Mouse (Mus musculus) forebrain, embryonic 15.5 days (tissue): Measurements from ENCODE around the gene Dnajb1. TPM values are rescaled to one million over a fixed set of nuclear protein-coding genes. Genes with fewer than 3 reads are reported as not detected.

ENCODE experiments used
- ATAC-seq: fragments of 200-750 bp; cut with Nextera tagmentation; replicated peaks from 2 replicates; pipeline ENCODE4 v1.8.0; 2017; ENCODE audit warnings: mild to moderate bottlenecking, moderate TSS enrichment, moderate library complexity
- H3K27ac ChIP-seq: fragments of 300-500 bp; sonication (generic); replicated peaks from 2 replicates; pipeline ENCODE4 v1.5.1; 2015; ENCODE audit warnings: mild to moderate bottlenecking, inconsistent platforms
- H3K27me3 ChIP-seq: fragments of 300-500 bp; sonication (generic); 2 replicates; pipeline ENCODE4 v1.6.1; 2015; ENCODE audit warnings: inconsistent platforms
- H3K36me3 ChIP-seq: fragments of 300-500 bp; sonication (generic); 2 replicates; pipeline ENCODE4 v1.6.1; 2015; ENCODE audit warnings: mild to moderate bottlenecking, inconsistent platforms
- H3K4me1 ChIP-seq: fragments of 300-500 bp; sonication (generic); 2 replicates; pipeline ENCODE4 v1.6.1; 2015; ENCODE audit warnings: inconsistent platforms
- H3K4me2 ChIP-seq: fragments of 300-500 bp; sonication (generic); replicated peaks from 2 replicates; pipeline ENCODE4 v1.6.1; 2015; ENCODE audit warnings: mild to moderate bottlenecking, inconsistent platforms
- H3K4me3 ChIP-seq: fragments of 300-500 bp; sonication (generic); 2 replicates; pipeline ENCODE4 v1.5.1; 2015; ENCODE audit warnings: mild to moderate bottlenecking, inconsistent platforms
- H3K9ac ChIP-seq: fragments of 300-500 bp; sonication (generic); replicated peaks from 2 replicates; pipeline ENCODE4 v1.6.1; 2015; ENCODE audit warnings: mild to moderate bottlenecking, inconsistent platforms
- H3K9me3 ChIP-seq: fragments of 300-500 bp; sonication (generic); 2 replicates; pipeline ENCODE4 v1.6.1; 2016; ENCODE audit warnings: inconsistent platforms
- WGBS: fragments of 180-500 bp; shearing (Covaris S2); methylation state at CpG from one replicate; pipeline ENCODE4 v1.1.7; 2015; ENCODE audit warnings: mixed read lengths; 5-methylcytosine and 5-hydroxymethylcytosine counted together
- polyA plus RNA-seq: library from polyadenylated mRNA; unstranded; fragments of >200 nt; fragmentation: Nextera tagmentation; extraction: Ambion mirVana; gene quantifications from 2 replicates; pipeline ENCODE4 v1.2.1, GENCODE M21; 2015

The Dnajb1 gene
- polyA plus RNA-seq, 1 experiment from 2014 or later = 63.0 TPM

- H3K27ac ChIP-seq = no peak overlapping the region
- H3K4me2 ChIP-seq = no peak overlapping the region
- peaks cover 27% of the 10 kb centered on the region for H3K4me1 ChIP-seq
- H3K36me3 ChIP-seq = peaks cover 28% of the 10 kb centered on the region
- 94% methylated on average over 10 of the region's 10 CpGs for WGBS
- no peak overlapping the region for H3K9ac ChIP-seq
- H3K4me3 ChIP-seq = no peak overlapping the region
- H3K9me3 ChIP-seq = no peaks in the 10 kb centered on the region
- no peak for ATAC-seq
- H3K27me3 ChIP-seq = no peaks in the 10 kb centered on the region
Measured at GRCm38 (mm10) chr8:83571791-83572190, 36.2 kb upstream of the Dnajb1 start.

DNA sequence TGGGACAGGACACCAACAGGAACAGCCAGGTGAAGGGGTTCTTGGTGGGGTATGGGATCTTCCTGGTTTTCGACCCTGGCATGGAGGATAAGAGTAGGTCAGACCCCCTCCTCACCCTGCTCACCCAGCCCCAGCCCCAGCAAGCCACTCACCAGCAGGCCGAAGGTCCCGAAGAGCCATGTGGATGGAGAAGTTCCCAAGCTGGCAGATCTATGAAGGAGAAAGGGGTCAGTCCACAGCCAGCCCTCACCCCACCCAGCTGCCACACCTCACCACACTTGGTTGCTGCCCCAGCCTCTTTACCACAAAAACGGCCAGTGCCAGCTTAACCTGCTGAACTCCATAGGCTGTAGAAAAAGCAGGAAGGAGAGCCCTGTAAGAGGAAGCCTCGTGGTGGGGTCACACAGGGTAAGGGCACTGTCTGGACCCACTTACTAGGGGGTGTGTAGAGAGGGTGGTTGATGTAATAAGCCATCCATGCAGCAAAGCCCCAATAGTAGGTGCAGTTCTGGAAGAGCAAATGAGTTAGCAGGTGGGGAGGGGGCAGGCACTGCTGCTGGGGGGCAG is 35.7 kb upstream of the Dnajb1 start:
- no peak overlapping the region for H3K9ac ChIP-seq

GRCm38 (mm10) chr8:83573140-83573875 is 34.7 kb upstream of the Dnajb1 start:
- Histone ChIP-seq H3K27me3 (no peaks in the 10 kb centered on the region), H3K4me3 (no peak overlapping the region), H3K4me2 (no peak overlapping the region), H3K9ac (no peak overlapping the region), H3K36me3 (peaks cover 28% of the 10 kb centered on the region), H3K4me1 (peaks cover 29% of the 10 kb centered on the region), H3K9me3 (no peaks in the 10 kb centered on the region), H3K27ac (no peak overlapping the region)
- ATAC-seq = no peak
- WGBS = 87% methylated on average over 18 of the region's 18 CpGs

More for the DNA sequence above, 35.7 kb upstream of the Dnajb1 start:
- ATAC-seq = no peak
- no peak overlapping the region for H3K4me3 ChIP-seq
- WGBS = 92% methylated on average over 5 of the region's 5 CpGs
- peaks cover 30% of the 10 kb centered on the region for H3K4me1 ChIP-seq
- no peaks in the 10 kb centered on the region for H3K9me3 ChIP-seq
- H3K4me2 ChIP-seq = no peak overlapping the region
- peaks cover 28% of the 10 kb centered on the region for H3K36me3 ChIP-seq
- H3K27ac ChIP-seq = no peak overlapping the region
- no peaks in the 10 kb centered on the region for H3K27me3 ChIP-seq

DNA sequence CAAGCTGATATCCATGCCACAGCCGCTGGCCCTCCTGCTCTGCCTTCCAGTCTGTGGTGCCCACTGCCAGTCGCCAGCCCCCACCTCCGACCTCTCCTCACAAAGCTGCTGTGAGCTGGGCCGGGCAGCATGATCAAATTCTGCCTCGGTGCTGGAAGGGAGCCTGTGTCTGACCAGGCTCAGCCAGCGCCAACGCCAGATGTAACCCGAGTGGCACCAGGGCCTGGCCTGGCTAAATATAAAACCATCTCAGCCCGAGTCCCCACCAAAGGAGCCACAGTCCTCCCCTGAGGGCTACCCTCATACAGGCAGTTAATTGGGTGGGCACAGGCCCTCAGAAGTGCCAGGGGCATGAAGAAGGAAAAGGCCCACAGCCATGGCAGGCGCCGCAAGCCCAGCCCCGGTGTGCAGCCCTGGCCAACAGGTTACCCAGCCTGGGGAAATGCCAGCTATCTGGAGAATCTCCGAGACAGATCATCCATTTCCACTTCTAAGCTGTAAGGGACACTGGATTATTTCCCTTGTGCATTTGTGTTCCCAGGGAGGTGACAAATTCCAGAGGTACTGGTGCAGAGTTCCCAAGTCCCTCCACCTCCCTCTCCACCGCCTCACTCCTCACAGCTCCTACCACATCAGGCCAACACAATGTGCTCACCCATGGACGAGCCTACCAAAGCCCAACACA is 33.2 kb upstream of the Dnajb1 start:
- no peak overlapping the region for H3K27ac ChIP-seq
- no peaks in the 10 kb centered on the region for H3K27me3 ChIP-seq
- no peaks in the 10 kb centered on the region for H3K9me3 ChIP-seq
- no peak overlapping the region for H3K4me3 ChIP-seq
- H3K4me2 ChIP-seq = no peak overlapping the region
- no peak overlapping the region for H3K9ac ChIP-seq
- H3K36me3 ChIP-seq = peaks cover 24% of the 10 kb centered on the region
- ATAC-seq = no peak
- WGBS = 86% methylated on average over 15 of the region's 15 CpGs
- H3K4me1 ChIP-seq = peaks cover 41% of the 10 kb centered on the region

DNA sequence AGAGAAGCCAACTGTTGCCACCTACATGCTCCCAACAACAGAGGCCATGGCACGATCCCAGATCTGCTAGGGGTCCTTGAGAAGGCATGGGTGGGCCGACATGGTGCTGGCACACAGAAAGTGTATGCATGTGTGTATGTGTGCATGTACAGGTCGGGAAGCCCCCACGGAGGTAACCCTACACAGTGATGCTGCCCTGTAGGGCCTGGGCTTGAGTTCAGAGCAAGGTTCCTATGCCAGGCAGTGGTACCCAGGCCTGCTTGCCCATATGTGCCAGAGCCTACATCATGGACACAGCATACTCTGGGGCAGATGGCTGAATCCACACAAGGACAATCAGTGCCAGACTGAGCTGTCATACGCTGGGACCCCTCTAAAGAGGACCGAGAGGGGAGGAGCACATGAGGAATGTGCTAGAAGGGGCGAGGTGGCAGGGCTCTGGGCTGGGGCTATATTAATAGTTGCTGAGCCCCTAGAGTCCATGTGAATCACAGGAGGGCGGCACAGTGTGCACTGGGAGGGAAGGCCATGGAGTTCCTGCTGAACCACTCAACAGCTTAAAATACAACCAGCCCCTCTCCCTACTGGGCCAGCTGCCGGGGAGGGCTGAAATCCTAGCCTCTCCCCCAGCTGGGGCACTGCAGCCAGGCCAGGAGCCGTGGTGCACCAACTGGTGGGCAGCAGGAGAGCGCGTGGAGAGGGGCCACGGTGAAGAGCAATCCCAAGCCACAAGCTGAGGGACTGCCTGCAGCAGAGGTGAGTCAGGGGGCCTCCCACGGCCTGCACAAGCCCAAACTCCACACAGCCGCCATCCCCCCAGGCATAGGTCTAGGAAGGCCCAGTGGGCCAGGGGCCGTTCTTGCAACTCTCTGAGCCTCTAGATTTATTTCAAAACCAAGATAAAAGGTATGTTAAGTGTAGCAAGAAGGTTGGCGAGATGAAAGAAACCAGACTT is 32.2 kb upstream of the Dnajb1 start:
- WGBS = 79% methylated on average over 17 of the region's 17 CpGs
- H3K27ac ChIP-seq = no peak overlapping the region
- no peak overlapping the region for H3K4me3 ChIP-seq
- no peak overlapping the region for H3K4me2 ChIP-seq
- no peaks in the 10 kb centered on the region for H3K27me3 ChIP-seq
- H3K36me3 ChIP-seq = peaks cover 22% of the 10 kb centered on the region
- H3K9me3 ChIP-seq = no peaks in the 10 kb centered on the region
- H3K4me1 ChIP-seq = peaks cover 41% of the 10 kb centered on the region
- H3K9ac ChIP-seq = no peak overlapping the region
- ATAC-seq = no peak

GRCm38 (mm10) chr8:83576516-83576895 is 31.5 kb upstream of the Dnajb1 start:
- WGBS = 49% methylated on average over 4 of the region's 4 CpGs
- Histone ChIP-seq H3K36me3 (peaks cover 18% of the 10 kb centered on the region), H3K4me3 (no peak overlapping the region), H3K9me3 (no peaks in the 10 kb centered on the region), H3K4me2 (no peak overlapping the region), H3K4me1 (peaks cover 41% of the 10 kb centered on the region), H3K9ac (no peak overlapping the region), H3K27me3 (no peaks in the 10 kb centered on the region), H3K27ac (no peak overlapping the region)
- ATAC-seq = no peak

DNA sequence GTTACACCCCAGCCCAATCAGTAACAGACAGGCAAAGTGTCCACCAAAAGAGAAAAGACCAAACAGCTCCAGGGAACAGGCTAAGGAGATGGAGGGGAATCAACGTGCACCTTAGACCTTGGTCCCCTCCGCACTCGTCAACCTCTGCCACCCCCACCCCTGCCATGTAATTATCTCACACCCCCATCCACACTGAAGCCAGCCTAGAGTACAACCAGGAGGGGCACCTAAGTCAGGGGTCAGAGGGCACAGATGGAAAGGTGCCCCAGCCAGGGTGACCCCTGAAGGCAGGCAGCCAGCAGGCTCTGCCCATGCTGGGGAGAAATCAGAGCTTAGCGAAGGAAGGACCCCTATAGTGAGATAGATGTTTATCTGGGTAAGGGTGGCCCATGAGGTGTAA is 31.1 kb upstream of the Dnajb1 start:
- Histone ChIP-seq H3K4me3 (no peak overlapping the region), H3K4me2 (no peak overlapping the region), H3K9me3 (no peaks in the 10 kb centered on the region), H3K4me1 (peaks cover 41% of the 10 kb centered on the region), H3K9ac (no peak overlapping the region), H3K27ac (no peak overlapping the region), H3K36me3 (peaks cover 14% of the 10 kb centered on the region), H3K27me3 (no peaks in the 10 kb centered on the region)
- no peak for ATAC-seq
- 77% methylated on average over 4 of the region's 4 CpGs for WGBS

DNA sequence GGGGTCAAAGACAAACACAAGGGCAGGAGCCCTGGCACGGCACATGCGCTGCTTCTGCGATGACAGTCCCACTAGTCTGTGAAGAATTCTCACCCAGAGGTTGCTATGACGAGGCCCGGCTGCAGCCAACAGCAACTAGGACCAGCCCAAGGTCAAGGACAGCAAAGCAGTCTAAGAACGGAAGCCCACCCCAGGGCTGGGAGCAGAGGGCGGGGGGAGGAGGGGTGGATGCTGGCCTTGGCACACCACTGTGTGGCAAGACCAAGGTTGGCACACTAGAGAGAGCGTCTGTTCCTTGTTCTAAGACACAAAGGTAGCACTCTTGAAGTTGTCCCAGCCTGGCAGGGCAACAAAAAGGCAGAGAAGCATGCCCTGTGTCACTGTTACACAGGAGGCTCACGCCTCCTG is 30.6 kb upstream of the Dnajb1 start:
- Histone ChIP-seq H3K4me1 (peaks cover 44% of the 10 kb centered on the region), H3K27ac (no peak overlapping the region), H3K27me3 (no peaks in the 10 kb centered on the region), H3K9ac (no peak overlapping the region), H3K4me2 (no peak overlapping the region), H3K4me3 (no peak overlapping the region), H3K36me3 (peaks cover 9% of the 10 kb centered on the region), H3K9me3 (no peaks in the 10 kb centered on the region)
- 58% methylated on average over 9 of the region's 9 CpGs for WGBS
- peak; percentile 16; the same call in 1 of the 2 replicates for ATAC-seq

GRCm38 (mm10) chr8:83578131-83579055 is 29.6 kb upstream of the Dnajb1 start:
- no peak overlapping the region for H3K9ac ChIP-seq
- no peaks in the 10 kb centered on the region for H3K9me3 ChIP-seq
- H3K4me2 ChIP-seq = no peak overlapping the region
- H3K4me1 ChIP-seq = peaks cover 45% of the 10 kb centered on the region
- H3K27ac ChIP-seq = 0 out of 2 replicates have a peak overlapping the region, but pooled peaks have one; percentile 18
- no peaks in the 10 kb centered on the region for H3K36me3 ChIP-seq
- ATAC-seq = no peak
- no peak overlapping the region for H3K4me3 ChIP-seq
- H3K27me3 ChIP-seq = no peaks in the 10 kb centered on the region
- 77% methylated on average over 17 of the region's 17 CpGs for WGBS

DNA sequence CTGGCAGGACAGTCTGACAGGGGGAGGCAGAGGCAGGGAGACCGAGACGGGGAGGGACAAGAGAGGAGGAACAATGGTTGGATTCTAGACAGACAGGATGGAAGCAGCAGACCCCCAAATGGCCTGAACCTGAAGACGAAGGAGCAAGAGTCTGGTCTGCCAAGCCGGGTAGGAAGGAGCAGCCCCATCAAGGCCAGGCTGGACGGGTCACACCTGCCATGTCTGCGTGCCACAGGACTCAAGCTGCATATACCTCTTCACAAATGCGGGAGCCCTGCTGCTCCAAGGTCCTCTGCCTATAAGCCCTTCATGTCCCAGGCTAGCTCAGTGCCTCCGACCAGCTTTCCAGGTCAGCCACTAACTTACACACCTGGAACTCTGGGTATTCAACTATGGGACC is 28.3 kb upstream of the Dnajb1 start:
- Histone ChIP-seq H3K9ac (0 out of 2 replicates have a peak overlapping the region, but pooled peaks have one; percentile 13), H3K4me2 (no peak overlapping the region), H3K4me3 (no peak overlapping the region), H3K36me3 (0 out of 2 replicates have a peak, but pooled peaks cover 8% of the 10 kb centered on the region), H3K27ac (no peak overlapping the region), H3K27me3 (no peaks in the 10 kb centered on the region), H3K4me1 (peaks cover 45% of the 10 kb centered on the region), H3K9me3 (no peaks in the 10 kb centered on the region)
- WGBS = 88% methylated on average over 8 of the region's 8 CpGs
- ATAC-seq = no peak

- 0 out of 2 replicates have a peak, but pooled peaks cover 8% of the 10 kb centered on the region for H3K36me3 ChIP-seq
- peaks cover 38% of the 10 kb centered on the region for H3K4me1 ChIP-seq
- no peak overlapping the region for H3K4me3 ChIP-seq
- H3K27me3 ChIP-seq = no peaks in the 10 kb centered on the region
- ATAC-seq = no peak
- H3K27ac ChIP-seq = no peak overlapping the region
- no peak overlapping the region for H3K9ac ChIP-seq
- no peaks in the 10 kb centered on the region for H3K9me3 ChIP-seq
- no peak overlapping the region for H3K4me2 ChIP-seq
- WGBS = 92% methylated on average over 8 of the region's 8 CpGs
Measured at GRCm38 (mm10) chr8:83580826-83581225, 27.2 kb upstream of the Dnajb1 start.
